Mouse (Mus musculus) MEL (cell line): ENCODE results near the gene Psmb10. TPM values are rescaled to one million over a fixed set of nuclear protein-coding genes. Genes with fewer than 3 reads are reported as not detected.

ENCODE experiments used
- DNase-seq: peaks from one replicate; pipeline ENCODE4 v3.0.0; 2011; ENCODE audit warnings: low read depth, low spot score
- H3K27ac ChIP-seq: 2 replicates; pipeline ENCODE4 v1.5.1; 2012; ENCODE audit warnings: low read depth, mild to moderate bottlenecking, control low read depth, low read length, moderate library complexity; ENCODE audit not compliant: control insufficient read depth
- H3K27me3 ChIP-seq, 2 experiments: fragments of 150-350 bp in 1 of 2; sonication (generic) in 1 of 2; 2 replicates each; pipeline ENCODE4 v1.6.1; 2012; ENCODE audit warnings: low read length in 2 of 2, mild to moderate bottlenecking in 2 of 2, improper control_type of control experiment in 1 of 2, moderate library complexity in 1 of 2; ENCODE audit not compliant: insufficient read depth in 2 of 2, control insufficient read depth in 1 of 2
- H3K36me3 ChIP-seq, 2 experiments: 2 replicates each; pipeline ENCODE4 v1.6.1; 2012 to 2014; ENCODE audit warnings: low read length in 2 of 2, improper control_type of control experiment in 1 of 2, inconsistent platforms in 1 of 2, mild to moderate bottlenecking in 1 of 2; ENCODE audit not compliant: insufficient read depth in 2 of 2, control insufficient read depth in 1 of 2
- H3K4me1 ChIP-seq, 2 experiments: fragments of 150-350 bp in 1 of 2; sonication (generic) in 1 of 2; 2 replicates each; pipeline ENCODE4 v1.6.1; 2012; ENCODE audit warnings: low read length in 2 of 2, improper control_type of control experiment in 1 of 2, mild to moderate bottlenecking in 1 of 2; ENCODE audit not compliant: insufficient read depth in 2 of 2, control insufficient read depth in 1 of 2
- H3K4me3 ChIP-seq, 2 experiments: fragments of 150-350 bp in 1 of 2; sonication (generic) in 1 of 2; 2 replicates each; pipeline ENCODE4 v1.5.1; 2012; ENCODE audit warnings: low read depth in 2 of 2, low read length in 2 of 2, mild to moderate bottlenecking in 2 of 2, moderate library complexity in 2 of 2, control low read depth in 1 of 2, improper control_type of control experiment in 1 of 2; ENCODE audit not compliant: control insufficient read depth in 1 of 2, insufficient read depth in 1 of 2
- H3K79me2 ChIP-seq: 2 replicates; pipeline ENCODE4 v1.6.1; 2012; ENCODE audit warnings: mild to moderate bottlenecking, low read length, moderate library complexity; ENCODE audit not compliant: control insufficient read depth, poor library complexity, insufficient read depth
- H3K9ac ChIP-seq: 2 replicates; pipeline ENCODE4 v1.6.1; 2012; ENCODE audit warnings: low read depth, mild to moderate bottlenecking, control low read depth, low read length, moderate library complexity; ENCODE audit not compliant: control insufficient read depth, poor library complexity, severe bottlenecking
- H3K9me3 ChIP-seq: fragments of 150-350 bp; sonication (generic); replicated peaks from 2 replicates; pipeline ENCODE4 v1.6.1; 2012; ENCODE audit warnings: mild to moderate bottlenecking, low read length, improper control_type of control experiment, moderate library complexity; ENCODE audit not compliant: insufficient read depth
- BHLHE40 ChIP-seq: IDR thresholded peaks from 2 replicates; pipeline ENCODE4 v1.6.1; 2012; ENCODE audit warnings: low read depth, mild to moderate bottlenecking, inconsistent platforms, low read length, improper control_type of control experiment, borderline replicate concordance
- CHD2 ChIP-seq: IDR thresholded peaks from 2 replicates; pipeline ENCODE4 v1.6.1; 2011; ENCODE audit warnings: low read length, improper control_type of control experiment
- CTCF ChIP-seq, 3 experiments: IDR thresholded peaks in 2 of 3; conservative IDR thresholded peaks in 1 of 3; 2 replicates each; pipeline ENCODE4 v1.5.1; 2011 to 2012; ENCODE audit warnings: low read length in 3 of 3, low read depth in 2 of 3, mild to moderate bottlenecking in 2 of 3, improper control_type of control experiment in 1 of 3, inconsistent platforms in 1 of 3, mixed read lengths in 1 of 3, moderate library complexity in 1 of 3; ENCODE audit not compliant: control insufficient read depth in 1 of 3, insufficient read depth in 1 of 3, poor library complexity in 1 of 3, severe bottlenecking in 1 of 3
- E2F4 ChIP-seq: IDR thresholded peaks from 2 replicates; pipeline ENCODE4 v1.6.1; 2011; ENCODE audit warnings: low read depth, low read length, improper control_type of control experiment, borderline replicate concordance
- EP300 ChIP-seq, 2 experiments: IDR thresholded peaks; 2 replicates each; pipeline ENCODE4 v1.6.1; 2011; ENCODE audit warnings: improper control_type of control experiment in 2 of 2, low read length in 2 of 2, low read depth in 1 of 2, mild to moderate bottlenecking in 1 of 2
- ETS1 ChIP-seq: IDR thresholded peaks from 2 replicates; pipeline ENCODE4 v1.6.1; 2012; ENCODE audit warnings: low read depth, mild to moderate bottlenecking, inconsistent platforms, low read length, improper control_type of control experiment, moderate library complexity
- HCFC1 ChIP-seq: IDR thresholded peaks from 2 replicates; pipeline ENCODE4 v1.6.1; 2012; ENCODE audit warnings: low read depth, mild to moderate bottlenecking, inconsistent platforms, low read length, improper control_type of control experiment, moderate library complexity
- JUND ChIP-seq: IDR thresholded peaks from 2 replicates; pipeline ENCODE4 v1.6.1; 2011; ENCODE audit warnings: low read depth, mild to moderate bottlenecking, improper control_type of control experiment, low read length
- KAT2A ChIP-seq: conservative IDR thresholded peaks from 2 replicates; pipeline ENCODE4 v1.6.1; 2012; ENCODE audit warnings: low read depth, low read length, improper control_type of control experiment, inconsistent platforms
- MAFK ChIP-seq: IDR thresholded peaks from 2 replicates; pipeline ENCODE4 v1.6.1; 2011; ENCODE audit warnings: low read depth, mild to moderate bottlenecking, low read length, improper control_type of control experiment, borderline replicate concordance
- MAX ChIP-seq: IDR thresholded peaks from 2 replicates; pipeline ENCODE4 v1.6.1; 2011; ENCODE audit warnings: low read length, improper control_type of control experiment
- MEF2A ChIP-seq: IDR thresholded peaks from 2 replicates; pipeline ENCODE4 v1.6.1; 2014; ENCODE audit warnings: low read depth, mild to moderate bottlenecking, inconsistent platforms, low read length, improper control_type of control experiment; ENCODE audit not compliant: poor library complexity, insufficient replicate concordance, severe bottlenecking; ENCODE audit errors: extremely low read depth
- MYB ChIP-seq: IDR thresholded peaks from 2 replicates; pipeline ENCODE4 v1.6.1; 2011; ENCODE audit warnings: mild to moderate bottlenecking, low read depth, low read length, improper control_type of control experiment
- MYC ChIP-seq: IDR thresholded peaks from 2 replicates; pipeline ENCODE4 v1.6.1; 2011; ENCODE audit warnings: low read depth, mild to moderate bottlenecking, low read length, improper control_type of control experiment, moderate library complexity
- NELFE ChIP-seq: IDR thresholded peaks from 2 replicates; pipeline ENCODE4 v1.6.1; 2011; ENCODE audit warnings: low read depth, low read length, improper control_type of control experiment
- NRF1 ChIP-seq: IDR thresholded peaks from 2 replicates; pipeline ENCODE4 v1.6.1; 2014; ENCODE audit warnings: low read depth, mild to moderate bottlenecking, inconsistent platforms, low read length, improper control_type of control experiment, moderate library complexity; ENCODE audit not compliant: poor library complexity, insufficient read depth, severe bottlenecking
- POLR2A ChIP-seq, 2 experiments: IDR thresholded peaks; 2 replicates each; pipeline ENCODE4 v1.6.1; 2011 to 2012; ENCODE audit warnings: low read length in 2 of 2, mild to moderate bottlenecking in 2 of 2, control low read depth in 1 of 2, improper control_type of control experiment in 1 of 2, low read depth in 1 of 2, moderate library complexity in 1 of 2; ENCODE audit not compliant: control insufficient read depth in 1 of 2, insufficient read depth in 1 of 2, poor library complexity in 1 of 2
- RAD21 ChIP-seq: IDR thresholded peaks from 2 replicates; pipeline ENCODE4 v1.6.1; 2011; ENCODE audit warnings: mild to moderate bottlenecking, low read depth, low read length, improper control_type of control experiment
- RCOR1 ChIP-seq: IDR thresholded peaks from 2 replicates; pipeline ENCODE4 v1.6.1; 2012; ENCODE audit warnings: low read depth, mild to moderate bottlenecking, inconsistent platforms, low read length, improper control_type of control experiment
- SIN3A ChIP-seq: IDR thresholded peaks from 2 replicates; pipeline ENCODE4 v1.6.1; 2012; ENCODE audit warnings: low read length, improper control_type of control experiment, inconsistent platforms
- SMC3 ChIP-seq: IDR thresholded peaks from 2 replicates; pipeline ENCODE4 v1.6.1; 2011; ENCODE audit warnings: low read depth, low read length, improper control_type of control experiment
- TAL1 ChIP-seq: IDR thresholded peaks from 2 replicates; pipeline ENCODE4 v1.6.1; 2012; ENCODE audit warnings: mild to moderate bottlenecking, inconsistent platforms, low read length, moderate library complexity, mixed read lengths
- TBP ChIP-seq: IDR thresholded peaks from 2 replicates; pipeline ENCODE4 v1.8.0; 2011; ENCODE audit warnings: low read depth, low read length, improper control_type of control experiment
- TCF12 ChIP-seq: IDR thresholded peaks from 2 replicates; pipeline ENCODE4 v1.6.1; 2014; ENCODE audit warnings: low read depth, mild to moderate bottlenecking, inconsistent platforms, low read length, improper control_type of control experiment, moderate library complexity
- UBTF ChIP-seq: IDR thresholded peaks from 2 replicates; pipeline ENCODE4 v1.6.1; 2012; ENCODE audit warnings: low read depth, mild to moderate bottlenecking, inconsistent platforms, low read length, improper control_type of control experiment, moderate library complexity, borderline replicate concordance; ENCODE audit not compliant: insufficient read depth
- USF1 ChIP-seq: IDR thresholded peaks from 2 replicates; pipeline ENCODE4 v1.6.1; 2014; ENCODE audit warnings: low read depth, mild to moderate bottlenecking, inconsistent platforms, low read length, improper control_type of control experiment, moderate library complexity
- USF2 ChIP-seq, 2 experiments: IDR thresholded peaks; 2 replicates each; pipeline ENCODE4 v1.6.1; 2011 to 2012; ENCODE audit warnings: improper control_type of control experiment in 2 of 2, low read length in 2 of 2, borderline replicate concordance in 1 of 2, inconsistent platforms in 1 of 2, low read depth in 1 of 2, mild to moderate bottlenecking in 1 of 2; ENCODE audit not compliant: insufficient read depth in 1 of 2
- ZC3H11A ChIP-seq: IDR thresholded peaks from 2 replicates; pipeline ENCODE4 v1.6.1; 2012; ENCODE audit warnings: low read depth, mild to moderate bottlenecking, inconsistent platforms, low read length, improper control_type of control experiment
- ZKSCAN1 ChIP-seq: IDR thresholded peaks from 2 replicates; pipeline ENCODE4 v1.6.1; 2012; ENCODE audit warnings: low read depth, mild to moderate bottlenecking, inconsistent platforms, low read length, improper control_type of control experiment, moderate library complexity
- ZMIZ1 ChIP-seq: IDR thresholded peaks from 2 replicates; pipeline ENCODE4 v1.6.1; 2012; ENCODE audit warnings: low read depth, mild to moderate bottlenecking, inconsistent platforms, low read length, improper control_type of control experiment, moderate library complexity
- ZNF384 ChIP-seq: IDR thresholded peaks from 2 replicates; pipeline ENCODE4 v1.6.1; 2012; ENCODE audit warnings: low read depth, mild to moderate bottlenecking, inconsistent platforms, low read length, improper control_type of control experiment
- polyA plus RNA-seq, 2 experiments: library from polyadenylated mRNA; stranded (reverse) in 1 of 2; unstranded in 1 of 2; fragments of >175 nt in 1 of 2; fragments of >200 nt in 1 of 2; gene quantifications; 2 replicates each; pipeline versions ENCODE4 v1.2.1 to v1.2.4; 2012; ENCODE audit warnings: low replicate concordance in 2 of 2, low read depth in 1 of 2; ENCODE audit not compliant: insufficient read length in 2 of 2, insufficient read depth in 1 of 2, missing spikeins in 1 of 2
- total RNA-seq: library from RNA; depleted of rRNA; stranded (reverse); fragments of 300-350 nt; gene quantifications from 2 replicates; pipeline ENCODE4 v1.2.3, GENCODE M21; 2012

The Psmb10 gene
- total and polyA plus RNA-seq, 3 experiments, result 193 to 275 TPM; not detected in 1

- peak; percentile 67 for TF ChIP-seq TBP
- TF ChIP-seq NELFE, result peak; percentile 45
- TF ChIP-seq ZNF384, result no peak
- TF ChIP-seq RCOR1, result no peak
- TF ChIP-seq, all 39 proteins: peak for 8
Observed at GRCm38 (mm10) chr8:105937496-105938305, 543 bp downstream of the Psmb10 start (continued).

GRCm38 (mm10) chr8:105936866-105937475, 1.3 kb downstream of the Psmb10 start:
- DNase-seq, result peak; percentile 96
- peaks cover 0 to 13% of the 10 kb centered on the region in 2 experiments; a peak in 2 of 4 replicates for H3K36me3 ChIP-seq
- no peaks in the 10 kb centered on the region for H3K27me3 ChIP-seq
- H3K79me2 ChIP-seq, result peaks cover 10% of the 10 kb centered on the region
- H3K27ac ChIP-seq, result peak overlapping the region; percentile 90
- no peaks in the 10 kb centered on the region for H3K9me3 ChIP-seq
- peaks cover 4 to 14% of the 10 kb centered on the region in 2 experiments; a peak in 3 of 4 replicates for H3K4me1 ChIP-seq
- peak overlapping the region; percentile 91 for H3K9ac ChIP-seq
- peak overlapping the region; percentile 67 to 85 for H3K4me3 ChIP-seq
- TF ChIP-seq TAL1 (no peak), POLR2A (IDR thresholded peaks at IDR 0.05; ENCODE audit: control insufficient read depth in 1 of 2, insufficient read depth in 1 of 2, low read depth in 1 of 2, low read length in 2 of 2, poor library complexity in 1 of 2) (peak; percentile 66 to 82; a peak in 3 of 4 replicates), MEF2A (no peak), ZKSCAN1 (no peak), ETS1 (peak; percentile 46; the same call in 1 of the 2 replicates), TCF12 (peak; percentile 59), ZC3H11A (no peak), ZNF384 (no peak), NELFE (peak; percentile 63), MYB (no peak), RAD21 (no peak), TBP (peak; percentile 77), E2F4 (no peak), MAFK (no peak), SMC3 (no peak), KAT2A (no peak; the same call in 1 of the 2 replicates), HCFC1 (peak; percentile 81), USF1 (peak; percentile 77), RCOR1 (no peak), MAX (peak; percentile 94), CHD2 (no peak), USF2 (IDR thresholded peaks at IDR 0.05; ENCODE audit: borderline replicate concordance in 1 of 2, insufficient read depth in 1 of 2, low read depth in 1 of 2, low read length in 2 of 2) (no peak), MYC (peak; percentile 97), SIN3A (peak; percentile 13; the same call in 1 of the 2 replicates), JUND (no peak), BHLHE40 (no peak), UBTF (no peak), CTCF (IDR thresholded peaks at IDR 0.05 in 2 of 3, conservative IDR thresholded peaks at IDR 0.05 in 1 of 3; ENCODE audit: control insufficient read depth in 1 of 3, insufficient read depth in 1 of 3, low read depth in 2 of 3, low read length in 3 of 3, poor library complexity in 1 of 3, severe bottlenecking in 1 of 3) (no peak), ZMIZ1 (no peak; the same call in 1 of the 2 replicates), EP300 (IDR thresholded peaks at IDR 0.05; ENCODE audit: low read depth in 1 of 2, low read length in 2 of 2) (peak in 1 of 2 experiments; percentile 8; a peak in 1 of 4 replicates), NRF1 (no peak)
